Mouse (Mus musculus) liver, postnatal 0 days (tissue): ENCODE measurements around the gene Olfr1031.

ENCODE experiments used
- CTCF ChIP-seq: sonication (generic); IDR thresholded peaks from 2 replicates; pipeline ENCODE4 v1.5.1; 2016; ENCODE audit warnings: antibody characterized with exemption, low read depth
- EP300 ChIP-seq: IDR thresholded peaks from 2 replicates; pipeline ENCODE4 v1.6.1; 2016; ENCODE audit warnings: antibody characterized with exemption, low read depth, mild to moderate bottlenecking

- TF ChIP-seq CTCF (no peak), EP300 (no peak)
Observed at GRCm38 (mm10) chr2:85950137-85950536, 40.0 kb upstream of the Olfr1031 start, which contains the start of gene Olfr1028.
